Mouse (Mus musculus): Measurements from ENCODE around the gene Jmjd1c. TPM values are rescaled to one million over a fixed set of nuclear protein-coding genes. Genes with fewer than 3 reads are reported as not detected.
A peak's percentile ranks its signal among the peaks of the same experiment; 100 is the strongest.

The Jmjd1c gene
- polyA plus RNA-seq, 1 experiment from 2014 or later, result 21.9 TPM

DNA sequence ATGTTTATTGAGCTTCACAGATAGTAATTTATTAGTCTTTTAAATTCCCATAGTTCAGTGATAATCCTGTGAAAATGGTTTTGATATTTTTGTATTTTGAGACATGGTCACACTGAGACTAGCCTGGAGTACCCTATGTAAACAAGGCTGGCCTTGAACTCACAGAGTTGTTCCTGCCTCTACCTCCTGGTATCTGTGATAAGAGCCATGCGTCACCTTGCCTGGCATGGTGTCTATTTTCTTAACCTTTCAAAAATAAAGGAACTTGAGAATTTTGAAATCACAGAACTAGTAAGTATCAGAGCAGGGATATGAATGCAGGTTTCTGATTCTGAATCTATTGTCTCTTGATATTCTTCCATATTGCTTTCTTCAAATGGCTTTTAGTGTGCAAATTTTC is 35.8 kb downstream of the Jmjd1c start:
- WGBS, result 67% methylated on average over 1 of the region's 1 CpGs
- Histone ChIP-seq H3K9ac (ENCODE audit: low read depth, low read length) (no peak overlapping the region), H3K4me2 (ENCODE audit: low read depth, low read length) (no peak overlapping the region), H3K4me1 (ENCODE audit: control insufficient read depth, insufficient read depth, low read length) (peaks cover 11% of the 10 kb centered on the region; the same call in 1 of the 2 replicates), H3K36me3 (ENCODE audit: control insufficient read depth, insufficient read depth, low read length) (no peaks in the 10 kb centered on the region), H3K27ac (ENCODE audit: low read length) (no peak overlapping the region), H3K27me3 (replicated peaks; ENCODE audit: control insufficient read depth, insufficient read depth, low read length) (no peaks in the 10 kb centered on the region), H3K9me3 (ENCODE audit: control insufficient read depth, low read length) (no peaks in the 10 kb centered on the region), H3K4me3 (ENCODE audit: low read length) (no peak overlapping the region)
- no peak for ATAC-seq

DNA sequence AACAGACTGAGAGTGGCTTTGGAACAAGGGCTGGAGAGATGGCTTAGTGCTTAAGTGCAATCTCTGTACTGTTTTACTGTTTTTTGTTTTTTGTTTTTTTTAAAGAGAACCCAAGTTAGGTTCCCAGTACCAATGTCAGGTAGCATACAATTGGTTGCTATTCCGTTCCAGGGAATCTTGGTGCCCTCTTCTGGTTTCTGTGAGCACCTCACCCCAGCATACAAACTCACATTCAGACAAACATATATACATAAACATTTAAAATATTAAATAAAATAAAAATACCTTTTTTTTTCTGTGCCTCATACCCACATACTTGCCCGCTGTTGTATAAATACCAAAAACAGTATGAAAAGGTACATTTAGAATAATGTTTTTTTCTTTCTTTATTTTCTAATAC is 38.4 kb downstream of the Jmjd1c start:
- no peaks in the 10 kb centered on the region for H3K27me3 ChIP-seq (replicated peaks; ENCODE audit: control insufficient read depth, insufficient read depth, low read length)
- H3K27ac ChIP-seq (ENCODE audit: low read length), result no peak overlapping the region
- no peak overlapping the region for H3K9ac ChIP-seq (ENCODE audit: low read depth, low read length)
- 91% methylated on average over 2 of the region's 2 CpGs for WGBS
- H3K4me3 ChIP-seq (ENCODE audit: low read length), result no peak overlapping the region
- H3K4me2 ChIP-seq (ENCODE audit: low read depth, low read length), result no peak overlapping the region
- H3K9me3 ChIP-seq (ENCODE audit: control insufficient read depth, low read length), result no peaks in the 10 kb centered on the region
- H3K4me1 ChIP-seq (ENCODE audit: control insufficient read depth, insufficient read depth, low read length), result peaks cover 3% of the 10 kb centered on the region; the same call in 1 of the 2 replicates
- no peaks in the 10 kb centered on the region for H3K36me3 ChIP-seq (ENCODE audit: control insufficient read depth, insufficient read depth, low read length)
- no peak for ATAC-seq

DNA sequence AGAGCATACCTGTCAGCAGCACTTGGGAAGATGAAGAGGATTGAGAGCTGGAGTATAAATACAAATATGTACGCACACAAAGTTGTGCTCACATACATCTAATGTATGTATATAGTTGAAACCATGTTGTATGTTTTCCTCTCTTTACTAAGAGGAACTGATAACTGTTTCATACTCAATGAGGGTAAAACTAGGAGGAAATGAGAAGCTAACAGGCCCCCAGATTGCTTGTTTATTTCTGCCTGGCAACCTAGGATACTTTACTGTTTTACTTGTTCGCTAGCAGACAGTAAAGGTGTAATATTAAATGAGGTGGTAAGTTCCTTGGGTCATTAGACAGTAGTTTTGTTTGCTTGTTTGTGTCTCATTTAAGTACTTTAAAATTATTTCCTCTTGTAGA is 41.5 kb downstream of the Jmjd1c start:
- WGBS, result 93% methylated on average over 2 of the region's 2 CpGs
- no peak overlapping the region for H3K4me2 ChIP-seq (ENCODE audit: low read depth, low read length)
- H3K9me3 ChIP-seq (ENCODE audit: control insufficient read depth, low read length), result no peaks in the 10 kb centered on the region
- no peaks in the 10 kb centered on the region; the same call in 1 of the 2 replicates for H3K4me1 ChIP-seq (ENCODE audit: control insufficient read depth, insufficient read depth, low read length)
- no peak for ATAC-seq
- no peaks in the 10 kb centered on the region for H3K36me3 ChIP-seq (ENCODE audit: control insufficient read depth, insufficient read depth, low read length)
- H3K27ac ChIP-seq (ENCODE audit: low read length), result no peak overlapping the region
- H3K9ac ChIP-seq (ENCODE audit: low read depth, low read length), result no peak overlapping the region
- no peak overlapping the region for H3K4me3 ChIP-seq (ENCODE audit: low read length)
- H3K27me3 ChIP-seq (replicated peaks; ENCODE audit: control insufficient read depth, insufficient read depth, low read length), result no peaks in the 10 kb centered on the region

DNA sequence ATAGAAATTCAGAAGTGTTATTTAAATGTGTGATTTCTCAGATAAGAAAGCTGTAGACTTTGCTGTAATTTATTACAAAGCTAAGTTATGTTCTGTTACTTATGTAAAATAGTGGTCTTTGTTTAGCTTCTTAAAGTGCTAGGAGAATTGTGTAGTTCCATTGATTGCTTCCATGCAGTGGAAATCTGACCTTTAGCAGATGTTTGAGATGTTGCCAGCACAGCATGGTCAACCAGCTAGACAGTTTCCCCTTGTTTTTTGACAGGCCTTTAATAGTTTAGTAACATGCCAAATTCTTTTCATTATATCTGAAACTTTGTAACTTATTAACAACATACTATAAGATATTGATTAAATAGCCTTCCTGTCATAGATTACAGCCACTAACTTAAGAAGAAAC is 47.7 kb downstream of the Jmjd1c start:
- Histone ChIP-seq H3K27me3 (replicated peaks; ENCODE audit: control insufficient read depth, insufficient read depth, low read length) (no peaks in the 10 kb centered on the region), H3K9me3 (ENCODE audit: control insufficient read depth, low read length) (no peaks in the 10 kb centered on the region), H3K27ac (ENCODE audit: low read length) (no peak overlapping the region), H3K36me3 (ENCODE audit: control insufficient read depth, insufficient read depth, low read length) (no peaks in the 10 kb centered on the region), H3K4me1 (ENCODE audit: control insufficient read depth, insufficient read depth, low read length) (no peaks in the 10 kb centered on the region; the same call in 1 of the 2 replicates), H3K9ac (ENCODE audit: low read depth, low read length) (no peak overlapping the region), H3K4me3 (ENCODE audit: low read length) (no peak overlapping the region), H3K4me2 (ENCODE audit: low read depth, low read length) (no peak overlapping the region)
- no peak for ATAC-seq

DNA sequence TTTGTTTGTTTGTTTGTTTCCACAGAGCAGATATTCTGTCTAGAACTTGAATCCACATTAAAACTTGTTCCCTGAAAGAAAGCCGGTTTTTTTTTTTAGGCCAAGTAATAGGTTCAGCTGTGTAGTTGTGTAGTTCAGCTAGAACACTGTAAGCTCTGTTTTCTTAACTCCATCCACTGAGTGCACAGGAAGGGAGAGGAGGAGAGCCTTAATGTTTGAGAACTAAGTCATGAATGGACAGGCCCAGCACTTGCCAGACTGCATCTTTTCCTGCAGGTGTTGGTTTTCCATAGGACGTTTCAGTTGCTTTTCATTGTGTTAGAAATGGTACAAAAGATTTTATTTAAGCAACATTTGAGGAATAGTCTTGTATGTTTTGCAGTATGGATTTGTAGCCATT is 48.3 kb downstream of the Jmjd1c start:
- no peak overlapping the region for H3K4me3 ChIP-seq (ENCODE audit: low read length)
- H3K9me3 ChIP-seq (ENCODE audit: control insufficient read depth, low read length), result no peaks in the 10 kb centered on the region
- H3K4me2 ChIP-seq (ENCODE audit: low read depth, low read length), result no peak overlapping the region
- ATAC-seq, result no peak
- H3K27me3 ChIP-seq (replicated peaks; ENCODE audit: control insufficient read depth, insufficient read depth, low read length), result no peaks in the 10 kb centered on the region
- H3K4me1 ChIP-seq (ENCODE audit: control insufficient read depth, insufficient read depth, low read length), result no peaks in the 10 kb centered on the region; the same call in 1 of the 2 replicates
- H3K36me3 ChIP-seq (ENCODE audit: control insufficient read depth, insufficient read depth, low read length), result no peaks in the 10 kb centered on the region
- WGBS, result 78% methylated on average over 2 of the region's 2 CpGs
- H3K9ac ChIP-seq (ENCODE audit: low read depth, low read length), result no peak overlapping the region
- no peak overlapping the region for H3K27ac ChIP-seq (ENCODE audit: low read length)

DNA sequence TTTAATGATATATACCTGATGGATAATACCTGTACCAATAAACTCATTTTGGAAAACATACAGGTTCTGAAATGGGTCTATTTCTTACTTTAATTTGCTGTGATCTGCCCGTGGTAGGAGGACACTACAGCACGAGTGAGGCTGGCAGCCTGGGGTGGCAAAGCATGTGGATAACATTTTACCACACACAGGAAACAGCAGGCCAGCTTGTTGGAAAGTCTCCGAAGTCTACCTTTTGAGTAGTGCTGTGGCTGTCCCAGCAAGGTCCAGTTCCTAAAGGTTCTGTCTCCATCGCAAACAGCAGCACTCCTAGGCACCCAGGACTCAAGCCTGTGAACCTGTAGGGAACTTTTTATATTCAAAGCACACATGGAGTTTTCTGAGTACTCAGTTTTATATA is 49.7 kb downstream of the Jmjd1c start:
- H3K9ac ChIP-seq (ENCODE audit: low read depth, low read length), result no peak overlapping the region
- H3K4me2 ChIP-seq (ENCODE audit: low read depth, low read length), result no peak overlapping the region
- H3K36me3 ChIP-seq (ENCODE audit: control insufficient read depth, insufficient read depth, low read length), result no peaks in the 10 kb centered on the region
- no peaks in the 10 kb centered on the region; the same call in 1 of the 2 replicates for H3K4me1 ChIP-seq (ENCODE audit: control insufficient read depth, insufficient read depth, low read length)
- no peak for ATAC-seq
- 85% methylated on average over 4 of the region's 4 CpGs for whole genome bisulfite sequencing
- H3K4me3 ChIP-seq (ENCODE audit: low read length), result no peak overlapping the region
- H3K9me3 ChIP-seq (ENCODE audit: control insufficient read depth, low read length), result no peaks in the 10 kb centered on the region
- no peaks in the 10 kb centered on the region for H3K27me3 ChIP-seq (replicated peaks; ENCODE audit: control insufficient read depth, insufficient read depth, low read length)
- no peak overlapping the region for H3K27ac ChIP-seq (ENCODE audit: low read length)

DNA sequence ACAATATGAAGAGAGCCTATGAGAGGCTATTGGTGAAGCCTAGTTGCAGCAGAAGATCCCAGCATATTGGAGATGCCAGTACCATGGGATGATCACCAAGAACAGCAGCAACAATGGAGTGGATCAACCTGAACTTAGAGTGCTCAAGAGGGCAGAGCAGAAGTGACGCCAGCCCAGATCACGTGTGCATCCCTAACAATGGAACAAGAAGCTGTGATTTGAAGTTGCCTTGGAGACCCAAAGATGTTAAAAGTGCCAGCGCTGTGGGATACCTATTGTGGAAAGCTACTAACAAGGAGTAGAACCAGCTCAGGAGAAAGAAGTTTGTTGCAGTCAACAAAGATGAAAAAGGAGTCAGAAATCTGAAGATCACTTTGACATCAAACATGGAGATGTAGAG is 55.8 kb downstream of the Jmjd1c start:
- no peak overlapping the region for H3K4me2 ChIP-seq (ENCODE audit: low read depth, low read length)
- no peak overlapping the region for H3K27ac ChIP-seq (ENCODE audit: low read length)
- H3K9ac ChIP-seq (ENCODE audit: low read depth, low read length), result no peak overlapping the region
- H3K36me3 ChIP-seq (ENCODE audit: control insufficient read depth, insufficient read depth, low read length), result no peaks in the 10 kb centered on the region
- ATAC-seq, result no peak
- H3K9me3 ChIP-seq (ENCODE audit: control insufficient read depth, low read length), result no peaks in the 10 kb centered on the region
- no peaks in the 10 kb centered on the region for H3K4me1 ChIP-seq (ENCODE audit: control insufficient read depth, insufficient read depth, low read length)
- no peak overlapping the region for H3K4me3 ChIP-seq (ENCODE audit: low read length)
- H3K27me3 ChIP-seq (replicated peaks; ENCODE audit: control insufficient read depth, insufficient read depth, low read length), result no peaks in the 10 kb centered on the region
- WGBS, result 91% methylated on average over 3 of the region's 3 CpGs

DNA sequence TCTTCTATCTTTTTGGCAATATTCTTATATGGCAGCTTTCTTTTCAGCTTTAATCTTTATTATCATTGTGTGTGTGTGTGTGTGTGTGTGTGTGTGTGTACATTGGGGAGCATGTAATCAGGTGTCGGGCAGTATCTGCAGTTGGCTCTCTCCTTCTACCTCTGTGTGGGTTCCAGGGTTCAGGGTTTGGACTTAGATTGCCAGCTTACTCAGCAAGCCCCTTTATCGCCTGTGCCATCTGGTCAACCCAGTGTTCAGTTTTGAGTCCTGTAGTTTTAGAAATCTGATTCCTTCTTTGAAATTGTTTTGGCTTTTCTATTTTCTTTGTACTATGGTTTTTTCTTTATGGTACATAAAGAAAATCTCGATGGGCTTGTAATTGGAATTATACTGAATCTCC is 58.7 kb downstream of the Jmjd1c start:
- Histone ChIP-seq H3K9ac (ENCODE audit: low read depth, low read length) (no peak overlapping the region), H3K4me2 (ENCODE audit: low read depth, low read length) (no peak overlapping the region), H3K27ac (ENCODE audit: low read length) (no peak overlapping the region), H3K9me3 (ENCODE audit: control insufficient read depth, low read length) (no peaks in the 10 kb centered on the region), H3K36me3 (ENCODE audit: control insufficient read depth, insufficient read depth, low read length) (no peaks in the 10 kb centered on the region), H3K4me1 (ENCODE audit: control insufficient read depth, insufficient read depth, low read length) (no peaks in the 10 kb centered on the region), H3K4me3 (ENCODE audit: low read length) (no peak overlapping the region), H3K27me3 (replicated peaks; ENCODE audit: control insufficient read depth, insufficient read depth, low read length) (no peaks in the 10 kb centered on the region)
- WGBS, result 87% methylated on average over 3 of the region's 3 CpGs
- ATAC-seq, result no peak

DNA sequence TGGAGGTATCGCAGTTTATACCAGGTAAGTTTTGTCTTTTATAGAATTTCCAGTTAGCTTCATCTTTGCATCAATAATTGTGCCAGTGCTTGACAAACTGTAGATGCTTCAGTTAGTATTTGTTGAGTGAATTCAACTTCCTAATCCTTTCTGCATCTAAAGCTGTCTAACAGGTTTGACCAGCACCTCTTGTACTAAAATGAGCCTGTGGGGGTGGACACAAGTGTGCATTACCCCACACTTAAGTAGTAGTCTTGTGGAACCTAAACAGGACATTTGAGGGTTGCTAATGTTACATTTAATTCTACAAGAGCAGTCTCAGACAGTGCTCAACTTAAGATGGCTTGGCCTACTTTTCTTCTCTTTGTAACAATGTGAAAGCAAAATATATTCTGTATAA is 78.1 kb downstream of the Jmjd1c start:
- H3K9ac ChIP-seq (ENCODE audit: low read depth, low read length), result no peak overlapping the region
- H3K27me3 ChIP-seq (replicated peaks; ENCODE audit: control insufficient read depth, insufficient read depth, low read length), result no peaks in the 10 kb centered on the region
- ATAC-seq, result no peak
- H3K9me3 ChIP-seq (ENCODE audit: control insufficient read depth, low read length), result no peaks in the 10 kb centered on the region
- H3K4me2 ChIP-seq (ENCODE audit: low read depth, low read length), result no peak overlapping the region
- H3K36me3 ChIP-seq (ENCODE audit: control insufficient read depth, insufficient read depth, low read length), result no peaks in the 10 kb centered on the region
- 0 out of 2 replicates have a peak, but pooled peaks cover 5% of the 10 kb centered on the region for H3K4me1 ChIP-seq (ENCODE audit: control insufficient read depth, insufficient read depth, low read length)
- 95% methylated on average over 1 of the region's 1 CpGs for WGBS
- H3K4me3 ChIP-seq (ENCODE audit: low read length), result no peak overlapping the region
- H3K27ac ChIP-seq (ENCODE audit: low read length), result no peak overlapping the region

DNA sequence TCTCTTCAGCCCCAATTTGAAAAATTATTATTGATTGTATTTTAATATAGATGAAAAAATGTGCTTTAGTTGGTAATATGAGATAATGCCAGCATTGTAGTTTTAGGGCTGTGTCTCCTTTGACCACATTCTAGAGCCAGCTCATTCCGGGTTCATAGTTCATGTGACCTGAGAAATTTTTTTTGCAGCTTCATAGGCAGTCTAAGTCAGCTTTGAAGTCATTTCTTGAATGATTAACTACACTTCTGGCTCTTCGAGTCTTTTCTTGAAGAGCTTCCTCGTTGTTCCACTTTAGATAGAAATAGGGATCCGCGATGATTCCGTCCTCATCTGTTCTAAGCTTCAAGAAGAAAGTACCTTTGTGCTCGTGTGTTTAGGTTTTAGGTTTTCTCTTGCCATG is 80.1 kb downstream of the Jmjd1c start:
- WGBS, result 58% methylated on average over 7 of the region's 7 CpGs
- Histone ChIP-seq H3K27me3 (replicated peaks; ENCODE audit: control insufficient read depth, insufficient read depth, low read length) (no peaks in the 10 kb centered on the region), H3K9ac (ENCODE audit: low read depth, low read length) (no peak overlapping the region), H3K4me2 (ENCODE audit: low read depth, low read length) (peak overlapping the region; percentile 39), H3K27ac (ENCODE audit: low read length) (peak overlapping the region; percentile 89), H3K4me3 (ENCODE audit: low read length) (peak overlapping the region; percentile 22; the same call in 1 of the 2 replicates), H3K36me3 (ENCODE audit: control insufficient read depth, insufficient read depth, low read length) (no peaks in the 10 kb centered on the region), H3K9me3 (ENCODE audit: control insufficient read depth, low read length) (no peaks in the 10 kb centered on the region), H3K4me1 (ENCODE audit: control insufficient read depth, insufficient read depth, low read length) (peaks cover 8% of the 10 kb centered on the region; the same call in 1 of the 2 replicates)
- ATAC-seq, result peak; percentile 85

All from intestine, embryonic 16.5 days (tissue).